Mouse (Mus musculus) activated CD4-positive, CD25-positive, alpha-beta regulatory T cell (primary cell): ENCODE data around the gene Defa26. TPM values are rescaled to one million over a fixed set of nuclear protein-coding genes. Genes with fewer than 3 reads are reported as not detected.

Experiments
- polyA plus RNA-seq, 2 experiments: library from polyadenylated mRNA; unstranded; fragments of 100-300 nt; shearing (Covaris generic); gene quantifications; one replicate each; pipeline ENCODE4 v1.2.1; 2017

Defa26 gene
- not detected for polyA plus RNA-seq

DNA sequence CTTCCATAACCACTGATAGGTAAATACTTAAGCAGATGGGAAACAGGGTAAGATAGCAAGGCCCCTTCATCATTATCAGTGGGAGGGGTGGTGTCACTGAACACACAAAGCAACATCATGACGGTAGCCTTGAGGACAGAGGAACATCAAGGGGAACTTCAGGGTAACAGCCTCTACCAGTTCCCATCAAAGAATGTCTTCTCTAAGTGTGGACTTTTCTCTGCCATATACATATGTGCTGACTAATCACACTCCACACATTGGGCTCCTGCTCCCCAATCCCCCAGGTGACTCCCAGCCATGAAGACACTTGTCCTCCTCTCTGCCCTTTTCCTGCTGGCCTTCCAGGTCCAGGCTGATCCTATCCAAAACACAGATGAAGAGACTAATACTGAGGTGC is at the start of gene Defa26:
Gene Defa26, plus strand, starts transcription at position 301 of the 400 bp plus-strand sequence.

DNA sequence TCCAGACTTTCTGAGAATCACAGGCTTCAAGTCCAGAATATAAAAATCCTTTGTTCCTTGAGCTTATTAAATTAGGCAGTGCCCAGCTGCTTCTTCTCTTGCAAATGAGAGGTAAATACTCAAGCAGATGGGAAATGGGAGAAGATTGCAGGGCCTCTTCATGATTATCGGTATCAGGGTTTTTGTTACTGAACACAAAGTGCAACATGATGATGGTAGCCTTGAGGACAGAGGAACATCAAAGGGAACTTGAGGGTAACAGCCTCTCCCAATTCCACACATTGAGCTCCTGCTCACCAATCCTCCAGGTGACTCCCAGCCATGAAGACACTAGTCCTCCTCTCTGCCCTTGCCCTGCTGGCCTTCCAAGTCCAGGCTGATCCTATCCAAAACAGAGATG is 35.3 kb upstream of the Defa26 start, which contains the start of gene Defa28:
Gene Defa28, plus strand, starts transcription at position 301 of the 400 bp plus-strand sequence.

GRCm38 (mm10) chr8:21594408-21594807 is 23.6 kb upstream of the Defa26 start, which contains the start of gene Gm7861:
Gene Gm7861, minus strand, starts transcription at chr8:21594508.

GRCm38 (mm10) chr8:21655480-21655879 is 37.5 kb downstream of the Defa26 start, which contains the start of gene Defa17:
Gene Defa17, plus strand, starts transcription at chr8:21655780.

GRCm38 (mm10) chr8:21665497-21665896 is 47.5 kb downstream of the Defa26 start, which contains the start of gene Defa34:
Gene Defa34, plus strand, starts transcription at chr8:21665797.

Other genes starting within 250 kb of the Defa26 start
- gene Defa2, start 239.7 kb upstream of the Defa26 start, polyA plus RNA-seq: not detected
- not detected for gene Defa33, start 226.4 kb upstream of the Defa26 start, polyA plus RNA-seq
- gene Defa36, start 190.8 kb upstream of the Defa26 start, polyA plus RNA-seq: not detected
- not detected for gene Gm7849, start 161.6 kb upstream of the Defa26 start, polyA plus RNA-seq
- not detected for gene Defa20, start 108.9 kb upstream of the Defa26 start, polyA plus RNA-seq
- gene Defa32, start 89.2 kb upstream of the Defa26 start, polyA plus RNA-seq: not detected
- not detected for gene Defa37, start 52.8 kb upstream of the Defa26 start, polyA plus RNA-seq
- gene Defa28, start 35.2 kb upstream of the Defa26 start, polyA plus RNA-seq: not detected
- gene Gm7861, start 23.7 kb upstream of the Defa26 start, polyA plus RNA-seq: not detected
- gene Defa17, start 37.6 kb downstream of the Defa26 start, polyA plus RNA-seq: not detected
- gene Defa34, start 47.6 kb downstream of the Defa26 start, polyA plus RNA-seq: not detected
- gene AY761184, start 85.5 kb downstream of the Defa26 start, polyA plus RNA-seq: not detected
- gene Defa24, start 116.3 kb downstream of the Defa26 start, polyA plus RNA-seq: not detected
- not detected for gene Defb50, start 205.4 kb downstream of the Defa26 start, polyA plus RNA-seq
- not detected for gene Defb2, start 221.7 kb downstream of the Defa26 start, polyA plus RNA-seq
- not detected for gene Defb10, start 240.7 kb downstream of the Defa26 start, polyA plus RNA-seq